Mouse (Mus musculus) C2C12 (cell line): ENCODE data around the gene Alkbh7.

Experiments used
- CTCF ChIP-seq: IDR thresholded peaks from one replicate; pipeline ENCODE4 v1.5.1; 2011; ENCODE audit not compliant: control insufficient read depth, insufficient read depth, insufficient read length
- MAX ChIP-seq: IDR thresholded peaks from one replicate; pipeline ENCODE4 v1.6.1; 2011; ENCODE audit warnings: mild to moderate bottlenecking, control low read depth

DNA sequence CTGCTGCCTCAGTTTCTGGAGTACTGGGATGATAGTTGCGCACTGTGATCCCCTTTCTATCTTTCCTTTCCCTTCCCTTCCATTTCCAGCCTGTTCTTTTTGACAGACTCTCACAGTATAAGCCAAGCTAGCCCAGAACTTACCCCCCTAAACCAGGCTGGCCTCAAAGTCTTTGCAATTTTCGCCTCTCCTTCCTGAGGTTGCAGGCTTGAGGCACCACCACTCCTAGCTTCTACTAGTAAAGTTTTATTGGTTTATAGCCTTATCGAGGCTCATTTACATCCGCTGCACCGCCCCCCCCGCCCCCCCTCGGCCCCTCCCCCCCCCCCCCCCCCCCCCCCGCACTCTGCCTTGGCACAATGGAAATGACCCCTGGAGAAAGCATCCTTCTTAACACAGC lies 17.6 kb upstream of the Alkbh7 start:
- TF ChIP-seq CTCF (no peak), MAX (no peak)
